Mouse (Mus musculus) heart, adult 2 months (tissue): Measurements from ENCODE around the gene Gtf3c1.

ENCODE experiments used
- CTCF ChIP-seq: fragments of 200-600 bp; IDR thresholded peaks from 2 replicates; pipeline ENCODE4 v1.8.1; 2022; ENCODE audit warnings: antibody characterized with exemption, mild to moderate bottlenecking, moderate library complexity
- EP300 ChIP-seq: fragments of 200-500 bp; IDR thresholded peaks from 2 replicates; pipeline ENCODE4 v1.6.1; 2011; ENCODE audit warnings: low read depth, low read length, control low read depth; ENCODE audit not compliant: insufficient read depth
- POLR2A ChIP-seq: fragments of 200-500 bp; IDR thresholded peaks from 2 replicates; pipeline ENCODE4 v1.6.1; 2011; ENCODE audit warnings: mild to moderate bottlenecking, low read depth, low read length, control low read depth; ENCODE audit not compliant: insufficient read depth

- TF ChIP-seq POLR2A, result no peak
- no peak for TF ChIP-seq CTCF
- TF ChIP-seq EP300, result no peak
These were observed 105.6 kb downstream of the Gtf3c1 start for GRCm38 (mm10) chr7:125601821-125602448.
